Mouse (Mus musculus) heart, adult 18-20 months (tissue): ENCODE measurements around the gene Tgif2lx1. TPM values are rescaled to one million over a fixed set of nuclear protein-coding genes. Genes with fewer than 3 reads are reported as not detected.
"Not testable (repeated sequence)": the region's sequence is repeated elsewhere in the genome, so short reads cannot be mapped to it uniquely, and the experiment has no call there.

Experiments
- DNase-seq, 2 experiments: peaks; one replicate each; pipeline ENCODE4 v3.0.0; 2021 to 2022; ENCODE audit warnings: mixed read lengths in 1 of 2
- long read RNA-seq, 2 experiments: library from polyadenylated mRNA; stranded (forward); transcript quantifications; one replicate each; pipeline ENCODE4 v2.0.0; 2021
- total RNA-seq, 2 experiments: library from RNA; stranded (reverse); gene quantifications; 2 replicates each; pipeline ENCODE4 v1.2.3; 2021

Tgif2lx1 gene
- total RNA-seq, result not detected
- long read RNA-seq, experiment 1, result 0 reads
- long read RNA-seq, experiment 2, result 0 reads

GRCm38 (mm10) chrX:118480637-118481036, at the start of gene Tgif2lx1:
Gene Tgif2lx1, minus strand, starts transcription at chrX:118480737.
- not testable (repeated sequence) for DNase-seq

Other genes starting within 250 kb of the Tgif2lx1 start
- not detected for gene Tgif2lx2, start 53.5 kb downstream of the Tgif2lx1 start, total RNA-seq